Mouse (Mus musculus): ENCODE results near the gene Trmt2b. TPM values are rescaled to one million over a fixed set of nuclear protein-coding genes. Genes with fewer than 3 reads are reported as not detected.

Gene Trmt2b
- polyA plus RNA-seq, 1 experiment from 2014 or later = 14.2 TPM

DNA sequence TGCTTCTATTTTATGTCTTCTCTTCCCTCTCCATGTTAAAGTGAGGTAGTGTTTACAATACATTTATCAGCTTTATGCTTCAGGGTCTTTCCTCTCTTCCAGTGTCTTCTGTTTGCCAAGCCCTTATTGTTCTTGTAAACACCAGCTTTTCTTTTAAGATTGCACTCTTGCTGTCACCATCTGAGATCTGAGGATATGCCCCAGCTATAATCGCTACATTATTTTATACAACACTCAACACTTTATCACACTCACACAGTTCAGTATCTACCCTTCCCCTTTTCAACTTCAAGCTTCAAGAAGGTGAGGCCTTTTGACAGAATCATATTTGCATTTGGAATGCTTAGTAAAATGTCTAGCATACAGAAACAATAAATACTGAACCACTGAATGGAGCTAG is 26.5 kb upstream of the Trmt2b start:
- Histone ChIP-seq H3K9ac (ENCODE audit: low read depth, low read length) (no peak overlapping the region), H3K27me3 (replicated peaks; ENCODE audit: control insufficient read depth, insufficient read depth, low read length) (no peaks in the 10 kb centered on the region), H3K9me3 (ENCODE audit: control insufficient read depth) (no peaks in the 10 kb centered on the region), H3K27ac (ENCODE audit: low read depth, low read length) (no peak overlapping the region), H3K4me3 (ENCODE audit: low read depth, low read length) (no peak overlapping the region), H3K4me1 (replicated peaks; ENCODE audit: control insufficient read depth, insufficient read depth, low read length) (no peaks in the 10 kb centered on the region), H3K36me3 (ENCODE audit: control insufficient read depth, insufficient read depth) (no peaks in the 10 kb centered on the region), H3K4me2 (replicated peaks; ENCODE audit: low read depth) (no peak overlapping the region)
- TF ChIP-seq CTCF (IDR thresholded peaks at IDR 0.05; ENCODE audit: low read depth) = no peak
- ATAC-seq = no peak
- WGBS = 82% methylated on average over 1 of the region's 1 CpGs

DNA sequence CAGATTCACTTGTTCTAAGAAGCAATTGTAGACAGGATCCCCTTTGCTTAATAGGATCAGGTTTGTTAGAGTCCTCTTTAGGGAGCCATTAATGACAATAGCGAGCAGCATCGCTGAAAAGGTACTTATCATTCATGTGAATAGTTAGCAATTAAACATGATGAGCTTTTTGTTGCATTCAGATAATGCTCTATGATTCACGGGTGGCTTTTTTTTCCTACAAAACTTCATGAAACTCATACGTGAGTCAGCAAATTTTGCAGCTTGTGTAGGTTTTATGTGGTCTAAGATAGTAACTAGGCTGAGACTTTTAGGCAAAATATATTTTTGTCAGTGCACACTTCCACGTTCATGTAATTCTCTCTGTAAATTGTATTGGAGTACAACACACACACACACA is 23.4 kb upstream of the Trmt2b start:
- Histone ChIP-seq H3K9me3 (ENCODE audit: control insufficient read depth) (no peaks in the 10 kb centered on the region), H3K36me3 (ENCODE audit: control insufficient read depth, insufficient read depth) (no peaks in the 10 kb centered on the region), H3K4me1 (replicated peaks; ENCODE audit: control insufficient read depth, insufficient read depth, low read length) (no peaks in the 10 kb centered on the region), H3K4me2 (replicated peaks; ENCODE audit: low read depth) (no peak overlapping the region), H3K9ac (ENCODE audit: low read depth, low read length) (no peak overlapping the region), H3K27me3 (replicated peaks; ENCODE audit: control insufficient read depth, insufficient read depth, low read length) (no peaks in the 10 kb centered on the region), H3K4me3 (ENCODE audit: low read depth, low read length) (no peak overlapping the region), H3K27ac (ENCODE audit: low read depth, low read length) (no peak overlapping the region)
- WGBS = 62% methylated on average over 5 of the region's 5 CpGs
- ATAC-seq = no peak
- no peak for TF ChIP-seq CTCF (IDR thresholded peaks at IDR 0.05; ENCODE audit: low read depth)

DNA sequence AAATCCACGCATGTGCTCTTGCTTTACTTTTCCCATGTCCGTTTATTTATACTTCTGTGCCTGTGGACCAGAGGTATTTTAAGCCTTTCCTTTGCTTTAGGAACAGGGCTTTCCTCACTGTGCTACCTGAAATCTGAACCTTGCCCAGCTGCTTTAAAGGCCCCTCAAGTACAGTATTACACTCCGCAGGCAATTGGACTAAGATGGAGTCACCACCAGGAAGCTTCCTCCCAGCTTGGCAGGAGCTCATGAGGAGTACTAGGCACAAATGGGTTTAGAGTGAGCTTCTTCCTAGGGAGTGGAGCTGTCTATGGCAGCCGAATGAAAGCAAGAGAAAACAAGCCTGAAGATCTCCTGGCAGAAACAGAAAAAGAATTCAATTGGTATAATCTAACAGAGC is 20.4 kb upstream of the Trmt2b start:
- H3K4me3 ChIP-seq (ENCODE audit: low read depth, low read length) = no peak overlapping the region
- no peaks in the 10 kb centered on the region for H3K36me3 ChIP-seq (ENCODE audit: control insufficient read depth, insufficient read depth)
- H3K9ac ChIP-seq (ENCODE audit: low read depth, low read length) = no peak overlapping the region
- H3K4me2 ChIP-seq (replicated peaks; ENCODE audit: low read depth) = no peak overlapping the region
- no peaks in the 10 kb centered on the region for H3K4me1 ChIP-seq (replicated peaks; ENCODE audit: control insufficient read depth, insufficient read depth, low read length)
- 55% methylated on average over 4 of the region's 4 CpGs for WGBS
- no peak for ATAC-seq
- no peaks in the 10 kb centered on the region for H3K27me3 ChIP-seq (replicated peaks; ENCODE audit: control insufficient read depth, insufficient read depth, low read length)
- H3K9me3 ChIP-seq (ENCODE audit: control insufficient read depth) = no peaks in the 10 kb centered on the region
- no peak for TF ChIP-seq CTCF (IDR thresholded peaks at IDR 0.05; ENCODE audit: low read depth)
- H3K27ac ChIP-seq (ENCODE audit: low read depth, low read length) = no peak overlapping the region

DNA sequence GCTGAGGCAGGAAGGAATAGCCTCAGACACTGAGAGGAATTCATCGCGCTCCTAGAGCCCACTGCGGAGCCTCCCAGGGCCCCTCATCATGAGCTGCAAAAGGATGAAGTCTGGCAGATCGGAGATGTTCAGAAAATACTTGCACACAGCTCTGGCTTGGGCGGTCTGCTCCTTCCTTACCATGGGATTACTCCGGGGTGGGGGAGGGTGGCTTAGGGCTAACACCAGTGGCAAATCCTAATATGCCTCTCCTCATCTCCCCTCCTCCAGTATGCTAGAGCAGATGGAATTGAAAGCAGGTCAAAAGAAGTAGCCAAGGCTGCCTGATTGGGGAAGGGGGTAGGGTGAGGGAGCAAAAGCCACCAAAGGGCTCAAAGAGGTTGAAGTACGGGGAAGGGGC is 20.0 kb upstream of the Trmt2b start:
- WGBS = 42% methylated on average over 7 of the region's 7 CpGs
- TF ChIP-seq CTCF (IDR thresholded peaks at IDR 0.05; ENCODE audit: low read depth) = no peak
- Histone ChIP-seq H3K9me3 (ENCODE audit: control insufficient read depth) (no peaks in the 10 kb centered on the region), H3K36me3 (ENCODE audit: control insufficient read depth, insufficient read depth) (no peaks in the 10 kb centered on the region), H3K9ac (ENCODE audit: low read depth, low read length) (no peak overlapping the region), H3K27me3 (replicated peaks; ENCODE audit: control insufficient read depth, insufficient read depth, low read length) (no peaks in the 10 kb centered on the region), H3K4me2 (replicated peaks; ENCODE audit: low read depth) (peak overlapping the region; percentile 57), H3K4me1 (replicated peaks; ENCODE audit: control insufficient read depth, insufficient read depth, low read length) (no peaks in the 10 kb centered on the region), H3K27ac (ENCODE audit: low read depth, low read length) (no peak overlapping the region), H3K4me3 (ENCODE audit: low read depth, low read length) (0 out of 2 replicates have a peak overlapping the region, but pooled peaks have one; percentile 9)
- no peak for ATAC-seq

DNA sequence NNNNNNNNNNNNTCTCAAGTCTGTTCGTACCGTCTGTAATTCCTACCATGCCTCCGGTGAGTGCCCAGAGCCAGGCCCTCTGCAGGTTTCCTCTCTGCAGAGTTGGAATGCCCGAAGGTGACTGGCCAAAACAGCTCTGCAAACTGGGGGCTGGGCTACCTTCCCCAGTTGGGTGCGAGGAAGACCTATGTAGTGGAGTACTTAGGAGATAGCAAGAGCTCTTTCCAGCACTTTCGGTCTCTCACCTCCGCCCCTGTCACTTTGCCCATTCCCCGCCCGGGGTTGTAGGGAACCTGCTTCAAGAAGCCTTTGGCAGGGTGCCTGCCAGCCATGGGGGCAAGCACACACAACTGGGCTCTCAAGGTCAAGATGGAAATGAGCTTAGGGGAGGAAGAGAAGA is 19.5 kb upstream of the Trmt2b start:
- no peaks in the 10 kb centered on the region for H3K27me3 ChIP-seq (replicated peaks; ENCODE audit: control insufficient read depth, insufficient read depth, low read length)
- no peaks in the 10 kb centered on the region for H3K4me1 ChIP-seq (replicated peaks; ENCODE audit: control insufficient read depth, insufficient read depth, low read length)
- H3K4me2 ChIP-seq (replicated peaks; ENCODE audit: low read depth) = peak overlapping the region; percentile 57
- no peak overlapping the region for H3K9ac ChIP-seq (ENCODE audit: low read depth, low read length)
- H3K27ac ChIP-seq (ENCODE audit: low read depth, low read length) = no peak overlapping the region
- no peaks in the 10 kb centered on the region for H3K9me3 ChIP-seq (ENCODE audit: control insufficient read depth)
- no peak for TF ChIP-seq CTCF (IDR thresholded peaks at IDR 0.05; ENCODE audit: low read depth)
- 40% methylated on average over 9 of the region's 9 CpGs for WGBS
- peak overlapping the region; percentile 9; the same call in 1 of the 2 replicates for H3K4me3 ChIP-seq (ENCODE audit: low read depth, low read length)
- no peak for ATAC-seq
- no peaks in the 10 kb centered on the region for H3K36me3 ChIP-seq (ENCODE audit: control insufficient read depth, insufficient read depth)

DNA sequence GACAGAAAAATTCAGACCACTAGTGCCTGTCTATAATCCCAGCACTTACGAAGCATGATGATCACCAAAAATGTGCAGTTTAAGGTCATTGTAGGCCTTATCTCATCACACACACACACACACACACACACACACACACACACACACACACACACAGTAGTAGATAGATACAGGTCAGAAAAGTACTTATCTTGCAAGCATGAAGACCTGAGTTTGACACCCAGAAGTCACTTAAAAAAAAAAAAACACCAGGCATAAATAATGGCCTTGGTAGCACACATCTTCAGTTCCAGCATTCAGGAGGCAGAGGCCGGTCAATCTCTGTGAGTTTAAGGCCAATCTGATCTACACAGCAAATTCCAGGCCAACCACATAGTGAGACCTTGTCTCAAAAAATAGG is 10.5 kb upstream of the Trmt2b start:
- 91% methylated on average over 2 of the region's 2 CpGs for WGBS
- no peak for ATAC-seq
- H3K9me3 ChIP-seq (ENCODE audit: control insufficient read depth) = no peaks in the 10 kb centered on the region
- no peak for TF ChIP-seq CTCF (IDR thresholded peaks at IDR 0.05; ENCODE audit: low read depth)
- no peak overlapping the region for H3K9ac ChIP-seq (ENCODE audit: low read depth, low read length)
- no peak overlapping the region for H3K27ac ChIP-seq (ENCODE audit: low read depth, low read length)
- no peak overlapping the region for H3K4me3 ChIP-seq (ENCODE audit: low read depth, low read length)
- no peaks in the 10 kb centered on the region for H3K4me1 ChIP-seq (replicated peaks; ENCODE audit: control insufficient read depth, insufficient read depth, low read length)
- H3K36me3 ChIP-seq (ENCODE audit: control insufficient read depth, insufficient read depth) = no peaks in the 10 kb centered on the region
- H3K4me2 ChIP-seq (replicated peaks; ENCODE audit: low read depth) = no peak overlapping the region
- H3K27me3 ChIP-seq (replicated peaks; ENCODE audit: control insufficient read depth, insufficient read depth, low read length) = no peaks in the 10 kb centered on the region

DNA sequence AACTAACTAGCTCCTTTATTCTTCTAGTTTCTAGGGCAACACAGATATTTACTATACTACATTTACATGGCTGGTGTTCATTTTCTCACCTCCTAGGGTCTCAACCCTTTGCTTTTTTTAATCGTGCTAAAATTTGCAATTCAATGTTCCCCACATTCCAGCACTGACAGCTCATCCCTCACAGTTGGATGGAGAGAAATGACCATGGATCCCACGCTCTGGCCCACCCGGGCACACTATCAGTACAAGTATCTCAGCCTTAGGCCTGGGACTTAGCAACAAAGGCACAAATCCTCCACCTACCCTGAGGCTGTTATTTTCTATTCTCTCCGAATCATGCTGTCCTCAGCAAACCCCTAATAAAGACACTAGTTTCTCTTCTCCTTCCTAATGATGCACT is 9.0 kb upstream of the Trmt2b start:
- Histone ChIP-seq H3K9me3 (ENCODE audit: control insufficient read depth) (no peaks in the 10 kb centered on the region), H3K4me2 (replicated peaks; ENCODE audit: low read depth) (no peak overlapping the region), H3K27ac (ENCODE audit: low read depth, low read length) (no peak overlapping the region), H3K4me1 (replicated peaks; ENCODE audit: control insufficient read depth, insufficient read depth, low read length) (no peaks in the 10 kb centered on the region), H3K9ac (ENCODE audit: low read depth, low read length) (no peak overlapping the region), H3K27me3 (replicated peaks; ENCODE audit: control insufficient read depth, insufficient read depth, low read length) (no peaks in the 10 kb centered on the region), H3K36me3 (ENCODE audit: control insufficient read depth, insufficient read depth) (no peaks in the 10 kb centered on the region), H3K4me3 (ENCODE audit: low read depth, low read length) (no peak overlapping the region)
- 66% methylated on average over 4 of the region's 4 CpGs for WGBS
- no peak for ATAC-seq
- no peak for TF ChIP-seq CTCF (IDR thresholded peaks at IDR 0.05; ENCODE audit: low read depth)

Data from intestine, postnatal 0 days (tissue).